Mouse (Mus musculus): ENCODE data around the gene Gm10803. TPM values are rescaled to one million over a fixed set of nuclear protein-coding genes. Genes with fewer than 3 reads are reported as not detected.
"Not testable (repeated sequence)": the region's sequence is repeated elsewhere in the genome, so short reads cannot be mapped to it uniquely, and the experiment has no call there.

The Gm10803 gene
- polyA plus RNA-seq (2015; fragmentation: Nextera tagmentation; extraction: Ambion mirVana): not detected in 2 replicates

DNA sequence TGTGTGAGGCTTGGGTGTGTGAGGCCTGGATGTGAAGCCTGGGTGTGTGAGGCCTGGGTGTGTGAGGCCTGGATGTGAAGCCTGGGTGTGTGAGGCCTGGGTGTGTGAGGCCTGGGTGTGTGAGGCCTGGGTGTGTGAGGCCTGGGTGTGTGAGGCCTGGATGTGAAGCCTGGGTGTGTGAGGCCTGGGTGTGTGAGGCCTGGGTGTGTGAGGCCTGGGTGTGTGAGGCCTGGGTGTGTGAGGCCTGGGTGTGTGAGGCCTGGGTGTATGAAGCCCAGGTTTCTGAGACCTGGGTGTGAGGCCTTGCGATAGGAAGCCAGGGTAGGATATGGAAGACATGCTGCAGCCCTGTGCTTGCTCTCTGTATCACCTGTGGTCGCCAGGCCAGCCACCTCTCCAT lies at the start of gene Gm10803:
TSS of gene Gm10803 (plus strand) at position 301 of the 400 bp plus-strand sequence.
- not testable (repeated sequence) for H3K4me1 ChIP-seq; H3K36me3 ChIP-seq; H3K4me2 ChIP-seq (replicated peaks); H3K27ac ChIP-seq (replicated peaks); H3K9me3 ChIP-seq (replicated peaks); H3K27me3 ChIP-seq; ATAC-seq (ENCODE audit: insufficient number of reproducible peaks, low FRiP score, low TSS enrichment, low read depth); H3K9ac ChIP-seq; H3K4me3 ChIP-seq (replicated peaks)
- 100% methylated on average over 2 of the region's 2 CpGs for WGBS

DNA sequence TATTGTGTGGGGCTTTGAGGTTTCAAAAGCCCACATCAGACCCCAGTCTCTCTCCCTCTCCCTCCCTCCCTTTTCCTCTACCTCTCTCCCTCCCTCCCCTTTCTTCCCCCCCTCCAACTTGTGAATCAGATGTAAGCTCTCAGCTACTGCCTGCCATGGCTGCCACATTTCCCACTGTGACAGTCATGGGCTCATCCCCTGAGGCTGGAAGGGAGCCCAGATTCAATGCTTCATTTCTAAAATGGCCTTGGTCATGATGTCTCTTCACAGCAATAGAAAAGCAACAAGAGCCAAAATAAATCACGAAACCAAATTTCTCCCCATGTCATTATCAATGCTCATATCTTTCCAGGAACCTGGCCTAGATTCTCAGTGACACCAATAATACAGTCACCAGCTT lies 49.5 kb upstream of the Gm10803 start:
- Histone ChIP-seq H3K27me3 (no peaks in the 10 kb centered on the region), H3K4me1 (peaks cover 30% of the 10 kb centered on the region), H3K36me3 (no peaks in the 10 kb centered on the region), H3K9me3 (replicated peaks) (no peaks in the 10 kb centered on the region), H3K27ac (replicated peaks) (no peak overlapping the region), H3K9ac (no peak overlapping the region), H3K4me2 (replicated peaks) (no peak overlapping the region), H3K4me3 (replicated peaks) (no peak overlapping the region)
- ATAC-seq (ENCODE audit: insufficient number of reproducible peaks, low FRiP score, low TSS enrichment, low read depth): no peak
- WGBS: 92% methylated on average over 1 of the region's 1 CpGs

DNA sequence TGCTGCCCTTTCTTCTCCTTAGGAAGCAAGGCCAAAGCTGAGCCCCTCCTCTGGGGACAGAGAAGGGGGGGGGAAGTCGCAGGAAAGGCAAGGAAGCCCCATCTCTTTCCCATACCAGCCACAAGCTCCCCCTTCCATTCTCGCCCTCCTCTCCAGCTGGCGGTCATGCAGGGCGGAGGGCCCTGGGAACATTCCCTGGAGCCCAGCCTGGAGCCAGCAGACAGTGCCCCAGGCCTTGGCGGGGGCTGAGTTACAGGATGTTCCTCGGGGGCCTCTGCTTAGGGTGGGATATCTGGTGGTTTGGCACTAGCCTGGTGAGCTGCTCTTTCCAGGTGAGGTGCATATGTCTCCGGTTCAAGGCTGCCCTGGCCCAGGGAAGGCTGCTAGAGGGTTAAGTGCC lies 48.2 kb upstream of the Gm10803 start:
- no peak for ATAC-seq (ENCODE audit: insufficient number of reproducible peaks, low FRiP score, low TSS enrichment, low read depth)
- no peak overlapping the region for H3K9ac ChIP-seq
- H3K36me3 ChIP-seq: no peaks in the 10 kb centered on the region
- H3K27me3 ChIP-seq: no peaks in the 10 kb centered on the region
- no peaks in the 10 kb centered on the region for H3K9me3 ChIP-seq (replicated peaks)
- H3K27ac ChIP-seq (replicated peaks): no peak overlapping the region
- 53% methylated on average over 7 of the region's 7 CpGs for WGBS
- H3K4me2 ChIP-seq (replicated peaks): no peak overlapping the region
- H3K4me3 ChIP-seq (replicated peaks): no peak overlapping the region
- H3K4me1 ChIP-seq: peaks cover 36% of the 10 kb centered on the region

DNA sequence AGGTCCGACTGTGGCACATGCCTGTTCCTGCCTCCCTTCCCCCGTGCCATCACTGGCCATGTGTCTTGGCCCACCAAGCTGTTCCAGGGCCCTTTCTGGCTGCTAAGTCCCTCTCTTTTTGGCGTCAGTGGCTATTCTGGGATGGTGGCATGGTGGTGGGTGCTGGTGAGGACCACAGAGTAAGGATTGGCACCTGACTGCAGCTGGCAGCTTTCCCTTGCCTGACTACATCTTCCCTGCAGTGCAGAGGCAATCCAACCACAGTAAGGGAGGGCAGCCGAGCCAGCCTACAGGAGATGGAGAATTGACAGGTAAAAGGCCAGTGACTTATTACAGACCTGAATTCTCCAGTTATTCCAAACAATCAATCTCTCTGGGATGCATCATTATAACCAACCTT lies 45.1 kb upstream of the Gm10803 start:
- Histone ChIP-seq H3K9ac (no peak overlapping the region), H3K27ac (replicated peaks) (no peak overlapping the region)
- WGBS: 71% methylated on average over 4 of the region's 4 CpGs

DNA sequence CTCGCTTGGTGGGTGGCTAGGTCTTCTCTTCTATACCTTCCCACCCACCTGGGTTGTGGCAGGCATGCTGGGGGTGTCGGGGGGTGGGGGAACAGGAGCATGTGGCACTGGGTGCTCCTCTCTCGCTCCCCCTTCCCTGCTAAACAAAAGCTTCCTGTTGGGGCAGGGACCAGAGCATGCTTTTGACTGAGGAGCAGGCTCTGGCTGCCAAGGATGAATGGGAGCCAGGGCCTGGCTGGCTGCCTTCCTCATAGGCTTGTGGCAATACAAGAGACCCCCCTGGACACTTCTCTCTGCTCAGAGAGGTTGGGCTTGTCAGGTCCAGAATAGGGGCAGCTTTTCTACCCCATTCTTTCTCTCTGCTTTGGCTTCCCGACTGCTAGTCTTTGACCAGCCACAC lies 39.3 kb upstream of the Gm10803 start:
- Histone ChIP-seq H3K4me1 (peaks cover 45% of the 10 kb centered on the region), H3K27ac (replicated peaks) (peak overlapping the region; percentile 73), H3K4me2 (replicated peaks) (peak overlapping the region; percentile 15; the same call in 1 of the 2 replicates), H3K4me3 (replicated peaks) (no peak overlapping the region), H3K9me3 (replicated peaks) (no peaks in the 10 kb centered on the region), H3K36me3 (no peaks in the 10 kb centered on the region), H3K27me3 (no peaks in the 10 kb centered on the region), H3K9ac (no peak overlapping the region)
- ATAC-seq (ENCODE audit: insufficient number of reproducible peaks, low FRiP score, low TSS enrichment, low read depth): peak; percentile 44; the same call in 1 of the 2 replicates
- WGBS: 39% methylated on average over 4 of the region's 4 CpGs

More for the DNA sequence above, 45.1 kb upstream of the Gm10803 start:
- Histone ChIP-seq H3K4me1 (peaks cover 36% of the 10 kb centered on the region), H3K4me3 (replicated peaks) (no peak overlapping the region), H3K4me2 (replicated peaks) (no peak overlapping the region), H3K36me3 (no peaks in the 10 kb centered on the region), H3K9me3 (replicated peaks) (no peaks in the 10 kb centered on the region), H3K27me3 (no peaks in the 10 kb centered on the region)
- ATAC-seq (ENCODE audit: insufficient number of reproducible peaks, low FRiP score, low TSS enrichment, low read depth): no peak

DNA sequence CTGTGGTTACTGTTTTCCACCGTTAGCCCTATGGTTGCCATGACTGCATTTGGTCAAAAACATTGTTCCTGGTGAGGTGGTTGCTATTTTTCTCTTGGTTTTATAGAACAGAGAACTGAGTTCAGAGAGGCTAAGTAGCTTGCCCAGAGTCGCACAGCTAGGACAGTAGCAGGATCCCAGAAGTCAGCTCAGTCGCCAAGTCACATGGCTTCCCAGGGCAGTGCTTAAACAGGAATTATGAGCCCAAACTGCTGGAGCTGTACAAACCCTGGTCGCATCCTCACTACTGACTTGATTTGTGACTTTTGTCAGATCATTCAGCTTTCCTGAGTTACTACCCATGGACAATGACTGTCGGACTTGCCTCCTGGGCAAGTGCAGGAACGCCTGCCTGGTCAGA lies 38.8 kb upstream of the Gm10803 start:
- Histone ChIP-seq H3K36me3 (no peaks in the 10 kb centered on the region), H3K9ac (no peak overlapping the region), H3K27ac (replicated peaks) (peak overlapping the region; percentile 73), H3K9me3 (replicated peaks) (no peaks in the 10 kb centered on the region), H3K4me1 (peaks cover 41% of the 10 kb centered on the region), H3K4me3 (replicated peaks) (no peak overlapping the region), H3K27me3 (no peaks in the 10 kb centered on the region), H3K4me2 (replicated peaks) (peak overlapping the region; percentile 29)
- 45% methylated on average over 6 of the region's 6 CpGs for WGBS
- no peak for ATAC-seq (ENCODE audit: insufficient number of reproducible peaks, low FRiP score, low TSS enrichment, low read depth)

DNA sequence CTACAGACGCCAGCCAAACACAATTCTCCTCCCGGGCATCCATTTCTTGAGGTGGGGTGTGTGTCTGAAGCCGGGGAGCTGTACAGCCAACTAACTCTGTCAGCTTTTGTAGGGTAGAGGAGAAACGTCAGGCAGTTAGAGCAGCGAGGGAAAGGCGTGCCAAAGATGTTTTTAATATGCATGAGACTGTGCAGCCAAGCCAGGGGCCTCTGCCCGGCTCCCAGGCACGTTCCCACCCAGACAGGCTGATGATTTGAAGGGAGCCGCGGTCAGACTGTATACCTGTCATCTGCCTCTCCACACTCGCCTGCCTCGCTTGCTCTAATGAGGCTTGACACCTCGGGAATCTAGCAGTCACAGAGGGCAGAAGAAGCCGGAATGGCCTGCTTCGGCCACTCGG lies 38.4 kb upstream of the Gm10803 start:
- Histone ChIP-seq H3K36me3 (no peaks in the 10 kb centered on the region), H3K4me2 (replicated peaks) (peak overlapping the region; percentile 29), H3K27ac (replicated peaks) (peak overlapping the region; percentile 73), H3K9me3 (replicated peaks) (no peaks in the 10 kb centered on the region), H3K4me1 (peaks cover 38% of the 10 kb centered on the region), H3K27me3 (no peaks in the 10 kb centered on the region), H3K4me3 (replicated peaks) (no peak overlapping the region), H3K9ac (no peak overlapping the region)
- 14% methylated on average over 16 of the region's 16 CpGs for WGBS
- ATAC-seq (ENCODE audit: insufficient number of reproducible peaks, low FRiP score, low TSS enrichment, low read depth): peak; percentile 22; the same call in 1 of the 2 replicates

DNA sequence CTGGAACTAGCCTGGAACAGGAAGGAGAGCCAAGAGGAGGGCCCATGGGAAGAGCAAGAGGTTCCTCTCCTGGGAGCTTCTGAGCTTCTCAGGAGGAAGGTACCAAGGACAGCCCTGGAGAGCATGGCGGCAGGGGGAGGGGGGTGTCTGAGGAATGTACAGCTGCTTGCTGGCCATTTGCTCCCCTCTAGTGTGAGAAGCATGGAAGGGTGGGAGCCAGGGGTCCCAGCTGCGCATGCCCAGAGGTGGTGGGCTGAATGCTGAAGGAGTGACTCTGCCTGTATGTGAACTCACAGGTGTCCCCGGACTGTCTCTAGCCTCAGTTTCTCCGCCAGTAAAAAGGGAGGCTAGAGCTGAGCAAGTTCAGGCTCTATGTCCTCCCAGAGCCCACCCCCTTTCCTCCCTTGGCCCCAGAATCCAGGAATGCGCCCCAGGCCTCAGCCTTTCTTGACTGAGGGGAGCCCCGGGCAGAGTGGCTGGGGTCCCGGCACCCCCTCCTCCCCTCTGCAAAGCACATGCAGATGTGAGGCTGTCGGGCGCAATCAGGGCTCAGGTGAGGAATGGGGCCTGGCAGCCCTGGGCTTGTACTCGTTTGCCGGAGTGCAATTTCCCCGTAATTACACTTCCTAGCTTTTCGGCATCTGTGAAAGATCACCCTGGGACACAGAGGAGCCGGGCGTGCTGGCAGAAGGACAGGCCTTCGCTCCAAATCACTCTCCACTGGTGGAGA lies 35.2 kb upstream of the Gm10803 start:
- ATAC-seq (ENCODE audit: insufficient number of reproducible peaks, low FRiP score, low TSS enrichment, low read depth): 0 out of 2 replicates have a peak, but pooled peaks have one; percentile 35
- Histone ChIP-seq H3K9me3 (replicated peaks) (no peaks in the 10 kb centered on the region), H3K4me2 (replicated peaks) (no peak overlapping the region), H3K27me3 (no peaks in the 10 kb centered on the region), H3K36me3 (no peaks in the 10 kb centered on the region), H3K27ac (replicated peaks) (no peak overlapping the region), H3K9ac (no peak overlapping the region), H3K4me3 (replicated peaks) (no peak overlapping the region), H3K4me1 (peaks cover 38% of the 10 kb centered on the region)
- WGBS: 34% methylated on average over 16 of the region's 16 CpGs

DNA sequence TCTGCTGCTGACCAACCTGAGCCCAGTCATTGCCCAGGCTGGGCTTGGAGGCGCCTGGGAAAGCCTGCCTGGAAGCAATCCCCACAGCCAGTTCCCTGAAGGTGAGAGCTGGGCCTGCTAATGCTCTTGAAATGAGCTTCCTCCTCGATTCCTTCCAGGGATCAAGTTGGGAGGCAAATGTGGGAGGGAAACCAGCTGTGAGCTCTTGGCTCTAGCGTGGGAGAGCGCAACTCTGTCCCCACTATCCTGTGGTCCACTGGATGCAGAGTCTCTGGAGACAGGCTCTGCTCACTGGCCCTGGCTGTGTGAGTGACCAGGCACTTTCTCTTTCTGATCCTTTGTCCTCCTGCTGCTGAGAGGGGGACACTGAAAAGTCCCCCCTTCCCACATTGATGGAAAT lies 30.8 kb upstream of the Gm10803 start:
- Histone ChIP-seq H3K4me3 (replicated peaks) (no peak overlapping the region), H3K9me3 (replicated peaks) (no peaks in the 10 kb centered on the region), H3K4me1 (peaks cover 14% of the 10 kb centered on the region), H3K27me3 (no peaks in the 10 kb centered on the region), H3K36me3 (no peaks in the 10 kb centered on the region), H3K4me2 (replicated peaks) (no peak overlapping the region), H3K9ac (no peak overlapping the region), H3K27ac (replicated peaks) (no peak overlapping the region)
- whole genome bisulfite sequencing: 46% methylated on average over 4 of the region's 4 CpGs
- no peak for ATAC-seq (ENCODE audit: insufficient number of reproducible peaks, low FRiP score, low TSS enrichment, low read depth)

DNA sequence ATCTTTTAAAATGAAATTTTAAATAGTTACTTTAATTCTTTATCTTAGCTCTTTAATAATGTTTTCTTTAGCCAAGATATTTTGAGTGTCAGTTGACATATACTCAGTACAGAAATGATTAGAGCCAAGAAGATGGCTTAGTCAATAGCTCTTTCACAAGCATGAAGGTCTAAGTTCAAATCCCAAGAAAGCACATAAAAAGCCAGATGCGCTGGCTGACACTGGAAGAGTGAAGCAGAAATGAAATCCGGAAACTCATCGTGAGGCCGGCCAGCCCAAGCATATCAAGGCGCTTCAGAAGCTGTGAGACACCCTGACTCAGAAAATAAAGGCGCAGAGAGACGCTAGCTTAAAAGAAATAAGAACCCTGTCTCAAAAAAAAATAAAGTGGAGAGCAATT lies 26.5 kb upstream of the Gm10803 start:
- 80% methylated on average over 7 of the region's 7 CpGs for WGBS
- Histone ChIP-seq H3K4me3 (replicated peaks) (no peak overlapping the region), H3K27ac (replicated peaks) (no peak overlapping the region), H3K27me3 (no peaks in the 10 kb centered on the region), H3K9ac (no peak overlapping the region), H3K9me3 (replicated peaks) (no peaks in the 10 kb centered on the region), H3K4me1 (peaks cover 21% of the 10 kb centered on the region), H3K36me3 (no peaks in the 10 kb centered on the region), H3K4me2 (replicated peaks) (no peak overlapping the region)
- ATAC-seq (ENCODE audit: insufficient number of reproducible peaks, low FRiP score, low TSS enrichment, low read depth): no peak

DNA sequence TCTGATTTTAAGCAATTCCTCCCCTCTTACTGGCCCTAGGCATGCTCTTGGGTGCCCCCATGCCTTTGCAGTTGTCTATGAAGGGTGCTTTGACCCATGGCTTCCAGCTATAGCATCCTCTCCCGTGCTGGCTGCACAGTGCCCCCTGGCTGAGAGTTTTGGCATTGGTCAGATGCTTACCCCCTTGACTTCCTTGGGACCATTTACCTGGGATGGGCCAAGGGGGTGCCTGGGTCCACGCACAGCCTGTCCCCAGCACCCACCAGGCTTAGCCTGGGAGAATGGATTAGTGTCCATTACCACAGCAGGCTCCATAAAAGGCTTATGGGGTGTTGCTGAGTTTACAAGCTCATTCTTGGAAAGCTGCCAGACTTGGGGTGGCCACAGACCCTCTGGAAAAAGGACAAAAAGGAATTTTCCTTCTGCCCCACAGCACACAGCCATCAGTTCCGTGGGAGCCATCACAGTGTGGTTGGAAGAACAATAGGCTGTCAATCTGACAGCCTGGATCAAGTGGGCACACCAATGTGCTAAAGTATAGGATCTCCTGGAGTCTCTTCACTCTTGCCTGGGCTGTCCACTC lies 22.9 kb upstream of the Gm10803 start:
- Histone ChIP-seq H3K27ac (replicated peaks) (0 out of 2 replicates have a peak overlapping the region, but pooled peaks have one; percentile 17), H3K27me3 (no peaks in the 10 kb centered on the region), H3K4me2 (replicated peaks) (no peak overlapping the region), H3K9me3 (replicated peaks) (no peaks in the 10 kb centered on the region), H3K36me3 (no peaks in the 10 kb centered on the region), H3K4me3 (replicated peaks) (no peak overlapping the region), H3K9ac (no peak overlapping the region), H3K4me1 (peaks cover 21% of the 10 kb centered on the region)
- 48% methylated on average over 3 of the region's 3 CpGs for WGBS
- no peak for ATAC-seq (ENCODE audit: insufficient number of reproducible peaks, low FRiP score, low TSS enrichment, low read depth)

Measured in embryonic facial prominence, embryonic 15.5 days (tissue).